Mouse (Mus musculus) testis, adult 2 months (tissue): ENCODE data around the gene Kcng4.

Source experiments
- CTCF ChIP-seq: fragments of 200-500 bp; IDR thresholded peaks from 2 replicates; pipeline ENCODE4 v1.5.1; 2012; ENCODE audit warnings: low read depth, mild to moderate bottlenecking, inconsistent platforms, low read length, moderate library complexity; ENCODE audit not compliant: control insufficient read depth, insufficient read depth, insufficient replicate concordance
- POLR2A ChIP-seq: fragments of 200-500 bp; IDR thresholded peaks from 2 replicates; pipeline ENCODE4 v1.6.1; 2012; ENCODE audit warnings: low read depth, mild to moderate bottlenecking, inconsistent platforms, low read length, moderate library complexity; ENCODE audit not compliant: control insufficient read depth

- no peak for TF ChIP-seq CTCF
- TF ChIP-seq POLR2A = no peak; the same call in 1 of the 2 replicates
Observed at GRCm38 (mm10) chr8:119666219-119666951, 30.9 kb upstream of the Kcng4 start, which contains the start of gene Wfdc1.
